Mouse (Mus musculus) liver, postnatal 0 days (tissue): ENCODE results near the gene Ankrd13b. TPM values are rescaled to one million over a fixed set of nuclear protein-coding genes. Genes with fewer than 3 reads are reported as not detected.

Source experiments
- ATAC-seq: fragments of 200-750 bp; cut with Nextera tagmentation; 2 replicates; pipeline ENCODE4 v1.8.0; 2017; ENCODE audit warnings: mild to moderate bottlenecking, moderate library complexity
- DNase-seq: peaks from one replicate; pipeline ENCODE4 v3.0.0-alpha.2; 2016
- H3K27ac ChIP-seq: fragments of 300-500 bp; sonication (generic); 2 replicates; pipeline ENCODE4 v1.5.1; 2014; ENCODE audit warnings: antibody characterized with exemption, moderate library complexity, mild to moderate bottlenecking, low read depth
- H3K27me3 ChIP-seq: fragments of 300-500 bp; sonication (generic); 2 replicates; pipeline ENCODE4 v1.6.1; 2014; ENCODE audit warnings: low read length, control low read depth, mixed read lengths; ENCODE audit not compliant: insufficient read depth
- H3K36me3 ChIP-seq: fragments of 300-500 bp; sonication (generic); replicated peaks from 2 replicates; pipeline ENCODE4 v1.6.1; 2014; ENCODE audit warnings: mild to moderate bottlenecking, control low read depth, low read length, moderate library complexity, mixed read lengths; ENCODE audit not compliant: insufficient read depth
- H3K4me1 ChIP-seq: fragments of 300-500 bp; sonication (generic); 2 replicates; pipeline ENCODE4 v1.6.1; 2014; ENCODE audit warnings: antibody characterized with exemption, mild to moderate bottlenecking, control low read depth; ENCODE audit not compliant: insufficient read depth
- H3K4me2 ChIP-seq: fragments of 300-500 bp; sonication (generic); 2 replicates; pipeline ENCODE4 v1.6.1; 2014; ENCODE audit warnings: low read depth, mild to moderate bottlenecking, low read length, moderate library complexity, mixed read lengths
- H3K4me3 ChIP-seq: fragments of 300-500 bp; sonication (generic); 2 replicates; pipeline ENCODE4 v1.5.1; 2014; ENCODE audit warnings: low read depth, low read length
- H3K9ac ChIP-seq: fragments of 300-500 bp; sonication (generic); replicated peaks from 2 replicates; pipeline ENCODE4 v1.6.1; 2014; ENCODE audit warnings: mild to moderate bottlenecking, moderate library complexity
- H3K9me3 ChIP-seq: fragments of 300-500 bp; sonication (generic); 2 replicates; pipeline ENCODE4 v1.6.1; 2016; ENCODE audit warnings: mild to moderate bottlenecking, control low read depth, low read length, mixed read lengths
- CTCF ChIP-seq: sonication (generic); IDR thresholded peaks from 2 replicates; pipeline ENCODE4 v1.5.1; 2016; ENCODE audit warnings: antibody characterized with exemption, low read depth
- EP300 ChIP-seq: IDR thresholded peaks from 2 replicates; pipeline ENCODE4 v1.6.1; 2016; ENCODE audit warnings: antibody characterized with exemption, low read depth, mild to moderate bottlenecking
- WGBS: fragments of 180-500 bp; shearing (Covaris S2); extraction: QIAGEN DNeasy Blood & Tissue Kit; methylation state at CpG from one replicate; pipeline ENCODE4 v1.1.7; 2014; ENCODE audit not compliant: insufficient replicate concordance; 5-methylcytosine and 5-hydroxymethylcytosine counted together
- polyA plus RNA-seq: library from polyadenylated mRNA; unstranded; fragments of >200 nt; fragmentation: Nextera tagmentation; extraction: Ambion mirVana; gene quantifications from 2 replicates; pipeline ENCODE4 v1.2.1, GENCODE M21; 2015

The Ankrd13b gene
- polyA plus RNA-seq, 1 experiment from 2014 or later = 0.53 TPM

- Histone ChIP-seq H3K4me3 (peak overlapping the region; percentile 53), H3K9me3 (no peaks in the 10 kb centered on the region), H3K4me1 (peaks cover 12% of the 10 kb centered on the region; the same call in 1 of the 2 replicates), H3K9ac (peak overlapping the region; percentile 30; the same call in 1 of the 2 replicates), H3K36me3 (no peaks in the 10 kb centered on the region), H3K27me3 (peaks cover 56% of the 10 kb centered on the region), H3K4me2 (peak overlapping the region; percentile 91), H3K27ac (no peak overlapping the region)
- no peak for TF ChIP-seq EP300
- ATAC-seq (0 out of 2 replicates have a peak, but pooled peaks have one; percentile 3), DNase-seq (no peak)
- WGBS = 4% methylated on average over 6 of the region's 6 CpGs
These were observed 27.6 kb downstream of the Ankrd13b start for GRCm38 (mm10) chr11:77461856-77462255.

DNA sequence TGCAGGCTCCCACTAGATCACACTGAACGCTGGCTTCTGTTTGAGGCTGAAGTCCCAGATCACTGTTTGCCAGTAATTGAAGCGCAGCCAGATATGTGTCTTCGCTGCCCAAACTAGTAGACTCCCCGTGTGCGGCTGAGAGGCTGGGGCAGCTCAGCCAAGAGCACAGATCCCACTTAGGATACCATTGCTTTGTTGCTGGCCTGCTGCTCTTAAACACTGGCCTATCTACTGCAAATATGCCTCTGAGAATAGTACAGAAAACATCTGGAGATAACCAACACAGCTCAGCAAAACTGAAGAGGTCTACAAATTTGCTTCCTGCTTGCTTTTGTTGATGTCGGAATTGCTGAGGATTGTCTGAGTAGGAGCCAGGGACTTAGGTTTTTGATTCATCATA lies 32.6 kb downstream of the Ankrd13b start:
- peaks cover 26% of the 10 kb centered on the region for H3K36me3 ChIP-seq
- no peak for DNase-seq
- H3K4me2 ChIP-seq = no peak overlapping the region
- no peaks in the 10 kb centered on the region for H3K9me3 ChIP-seq
- H3K4me3 ChIP-seq = no peak overlapping the region
- ATAC-seq = no peak
- H3K4me1 ChIP-seq = 0 out of 2 replicates have a peak, but pooled peaks cover 2% of the 10 kb centered on the region
- no peak for TF ChIP-seq EP300
- no peak for TF ChIP-seq CTCF
- H3K27me3 ChIP-seq = peaks cover 11% of the 10 kb centered on the region
- H3K27ac ChIP-seq = no peak overlapping the region
- H3K9ac ChIP-seq = no peak overlapping the region
- WGBS = 68% methylated on average over 6 of the region's 6 CpGs

DNA sequence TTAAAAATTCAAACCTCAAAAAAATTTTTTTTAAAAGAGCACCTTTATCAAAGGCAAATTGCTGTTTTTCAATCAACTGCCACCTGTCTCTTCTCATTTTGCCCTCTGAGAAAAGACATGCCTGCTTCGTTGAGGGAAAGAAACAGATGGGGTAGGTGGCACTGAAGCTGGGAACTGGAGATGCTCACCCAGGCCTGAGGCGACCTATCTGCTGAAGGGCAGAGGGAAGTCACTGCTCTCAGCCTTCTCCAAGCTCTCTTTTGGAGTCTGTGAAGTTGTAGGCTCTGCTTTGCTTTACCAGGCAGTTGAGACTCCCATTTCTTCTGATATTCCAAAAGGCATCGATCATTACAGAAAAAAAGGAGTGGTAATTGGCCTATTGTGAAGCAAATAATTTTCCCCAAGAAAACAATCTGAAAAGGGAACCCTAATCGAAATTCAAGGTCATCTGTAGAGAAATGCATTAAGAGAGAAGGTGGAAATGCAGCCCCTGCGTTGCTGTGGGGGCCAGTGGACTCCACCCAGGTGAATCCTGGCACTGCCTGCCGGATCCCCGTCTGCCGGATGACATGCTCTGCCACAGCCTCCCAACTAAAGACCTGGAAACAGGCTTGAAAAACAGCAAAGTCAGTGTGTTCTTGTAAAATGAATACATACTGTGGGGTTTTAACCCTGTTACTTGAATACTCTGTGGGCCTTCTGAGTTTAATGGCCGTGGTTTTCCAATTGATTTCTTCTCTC lies 33.5 kb downstream of the Ankrd13b start:
- no peak for ATAC-seq
- 0 out of 2 replicates have a peak, but pooled peaks cover 2% of the 10 kb centered on the region for H3K27me3 ChIP-seq

GRCm38 (mm10) chr11:77453388-77453787 lies 36.1 kb downstream of the Ankrd13b start:
- Histone ChIP-seq H3K9ac (no peak overlapping the region), H3K4me1 (no peaks in the 10 kb centered on the region), H3K27ac (no peak overlapping the region), H3K27me3 (no peaks in the 10 kb centered on the region), H3K9me3 (no peaks in the 10 kb centered on the region), H3K4me2 (no peak overlapping the region), H3K36me3 (peaks cover 37% of the 10 kb centered on the region), H3K4me3 (no peak overlapping the region)
- TF ChIP-seq CTCF (no peak), EP300 (no peak)
- 80% methylated on average over 2 of the region's 2 CpGs for WGBS
- DNase-seq (no peak), ATAC-seq (no peak)

More for the DNA sequence above, 33.5 kb downstream of the Ankrd13b start:
- Histone ChIP-seq H3K9ac (no peak overlapping the region), H3K4me3 (no peak overlapping the region), H3K36me3 (peaks cover 26% of the 10 kb centered on the region), H3K4me1 (no peaks in the 10 kb centered on the region), H3K4me2 (no peak overlapping the region), H3K27ac (no peak overlapping the region), H3K9me3 (no peaks in the 10 kb centered on the region)
- no peak for DNase-seq
- WGBS = 84% methylated on average over 9 of the region's 9 CpGs
- TF ChIP-seq CTCF (no peak), EP300 (no peak)

DNA sequence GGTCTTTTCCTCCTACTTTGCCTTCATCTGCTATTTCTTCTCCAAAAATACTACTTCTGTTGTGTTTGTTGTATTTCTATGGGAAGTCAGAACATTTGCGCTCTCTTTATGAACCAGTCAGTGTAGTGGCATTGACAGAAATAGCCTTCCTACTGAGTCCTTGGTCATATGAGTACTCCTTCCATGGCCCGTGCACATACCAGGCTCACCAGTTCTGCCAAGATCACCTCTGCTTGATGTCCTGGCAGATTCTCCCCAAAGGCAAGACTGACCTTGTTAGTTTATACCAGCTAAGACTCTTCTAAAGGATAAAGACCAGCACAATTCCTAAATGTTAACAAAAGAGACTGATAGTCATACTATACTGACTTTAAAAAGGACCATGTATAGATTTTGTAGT lies 37.8 kb downstream of the Ankrd13b start:
- TF ChIP-seq CTCF (no peak), EP300 (no peak)
- no peaks in the 10 kb centered on the region for H3K27me3 ChIP-seq
- no peak for DNase-seq
- H3K4me3 ChIP-seq = no peak overlapping the region
- WGBS = 88% methylated on average over 2 of the region's 2 CpGs
- no peak overlapping the region for H3K9ac ChIP-seq
- H3K4me2 ChIP-seq = no peak overlapping the region
- H3K27ac ChIP-seq = no peak overlapping the region
- no peaks in the 10 kb centered on the region for H3K9me3 ChIP-seq
- H3K4me1 ChIP-seq = peaks cover 4% of the 10 kb centered on the region; the same call in 1 of the 2 replicates
- peaks cover 37% of the 10 kb centered on the region for H3K36me3 ChIP-seq
- no peak for ATAC-seq

GRCm38 (mm10) chr11:77449224-77449623 lies 40.3 kb downstream of the Ankrd13b start:
- Histone ChIP-seq H3K27me3 (no peaks in the 10 kb centered on the region), H3K4me3 (no peak overlapping the region), H3K9me3 (no peaks in the 10 kb centered on the region), H3K4me1 (peaks cover 17% of the 10 kb centered on the region), H3K36me3 (peaks cover 23% of the 10 kb centered on the region), H3K9ac (no peak overlapping the region), H3K27ac (no peak overlapping the region), H3K4me2 (no peak overlapping the region)
- ATAC-seq (no peak), DNase-seq (no peak)
- WGBS = 81% methylated on average over 7 of the region's 7 CpGs
- TF ChIP-seq CTCF (no peak), EP300 (no peak)
